Mouse (Mus musculus) midbrain, postnatal 0 days (tissue): ENCODE data around the gene Arhgef3. TPM values are rescaled to one million over a fixed set of nuclear protein-coding genes. Genes with fewer than 3 reads are reported as not detected.

ENCODE experiments used
- ATAC-seq: fragments of 200-750 bp; cut with Nextera tagmentation; 2 replicates; pipeline ENCODE4 v1.8.0; 2017; ENCODE audit warnings: moderate number of reproducible peaks, mild to moderate bottlenecking, moderate TSS enrichment, moderate library complexity; ENCODE audit not compliant: low FRiP score
- DNase-seq: peaks from one replicate; pipeline ENCODE4 v3.0.0-alpha.2; 2015; ENCODE audit warnings: low spot score
- H3K27ac ChIP-seq: fragments of 300-500 bp; sonication (generic); 2 replicates; pipeline ENCODE4 v1.5.1; 2014; ENCODE audit warnings: low read depth, mild to moderate bottlenecking, low read length, mixed read lengths
- H3K27me3 ChIP-seq: fragments of 300-500 bp; sonication (generic); 2 replicates; pipeline ENCODE4 v1.6.1; 2014; ENCODE audit warnings: low read length, control low read depth, mixed read lengths; ENCODE audit not compliant: insufficient read depth
- H3K36me3 ChIP-seq: fragments of 300-500 bp; sonication (generic); 2 replicates; pipeline ENCODE4 v1.6.1; 2014; ENCODE audit warnings: low read length, control low read depth, mixed read lengths; ENCODE audit not compliant: insufficient read depth
- H3K4me1 ChIP-seq: fragments of 300-500 bp; sonication (generic); 2 replicates; pipeline ENCODE4 v1.6.1; 2014; ENCODE audit warnings: mild to moderate bottlenecking, control low read depth, antibody characterized with exemption, low read length, mixed read lengths; ENCODE audit not compliant: insufficient read depth
- H3K4me2 ChIP-seq: fragments of 300-500 bp; sonication (generic); 2 replicates; pipeline ENCODE4 v1.6.1; 2014; ENCODE audit warnings: low read depth, mild to moderate bottlenecking, low read length, mixed read lengths; ENCODE audit not compliant: poor library complexity, severe bottlenecking
- H3K4me3 ChIP-seq: fragments of 300-500 bp; sonication (generic); 2 replicates; pipeline ENCODE4 v1.5.1; 2014; ENCODE audit warnings: low read depth, mild to moderate bottlenecking, low read length, moderate library complexity
- H3K9ac ChIP-seq: fragments of 300-500 bp; sonication (generic); replicated peaks from 2 replicates; pipeline ENCODE4 v1.6.1; 2014; ENCODE audit warnings: mild to moderate bottlenecking, low read length, moderate library complexity, mixed read lengths; ENCODE audit not compliant: poor library complexity, severe bottlenecking
- H3K9me3 ChIP-seq: fragments of 300-500 bp; sonication (generic); 2 replicates; pipeline ENCODE4 v1.6.1; 2016; ENCODE audit warnings: low read length, control low read depth
- CTCF ChIP-seq: IDR thresholded peaks from 2 replicates; pipeline ENCODE4 v1.5.1; 2016; ENCODE audit warnings: antibody characterized with exemption, mild to moderate bottlenecking
- WGBS: fragments of 180-500 bp; shearing (Covaris S2); extraction: QIAGEN DNeasy Blood & Tissue Kit; methylation state at CpG from one replicate; pipeline ENCODE4 v1.1.7; 2014; 5-methylcytosine and 5-hydroxymethylcytosine counted together
- polyA plus RNA-seq: library from polyadenylated mRNA; unstranded; fragments of >200 nt; fragmentation: Nextera tagmentation; extraction: Ambion mirVana; gene quantifications from 2 replicates; pipeline ENCODE4 v1.2.1, GENCODE M21; 2015
- total RNA-seq: library from RNA; depleted of rRNA; stranded (reverse); fragments of >200 nt; gene quantifications from 2 replicates; pipeline ENCODE4 v1.2.3, GENCODE M21; 2014

The Arhgef3 gene
- total and polyA plus RNA-seq, 2 experiments from 2014 or later = 13.3 to 17.0 TPM

DNA sequence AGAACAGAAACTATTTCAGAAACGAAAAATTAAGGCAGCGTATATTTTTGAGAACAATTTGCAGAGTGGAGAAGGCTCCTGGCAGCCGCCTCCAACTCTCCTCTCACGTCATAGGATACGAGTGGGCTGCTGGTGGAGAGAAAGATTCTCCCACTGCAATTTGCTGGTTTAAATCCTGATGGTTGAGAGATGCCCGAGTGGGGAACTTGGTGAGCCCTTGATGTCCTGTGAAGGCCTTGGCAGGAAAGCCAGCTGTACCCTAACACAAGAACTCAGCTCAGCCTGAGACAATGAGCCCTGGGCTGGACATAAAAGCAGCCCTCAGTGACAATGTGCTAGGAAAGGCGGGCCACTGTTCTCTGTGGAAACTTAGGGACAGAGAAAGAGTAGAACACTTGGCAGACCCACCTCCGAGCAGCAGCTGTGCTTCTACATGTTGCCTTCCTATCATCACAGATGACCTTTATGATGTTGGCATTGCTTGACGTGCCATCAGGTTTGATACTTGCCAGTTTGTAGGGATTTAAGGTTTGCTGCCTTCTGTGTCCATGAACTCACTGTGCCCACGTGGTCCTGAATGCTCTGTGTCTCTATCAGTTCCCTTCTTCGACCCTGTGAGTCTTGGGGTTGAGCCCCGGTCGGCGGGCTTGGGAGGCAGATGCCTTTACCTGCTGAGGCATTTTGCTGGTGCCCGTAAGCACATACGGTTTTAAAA is 154.4 kb downstream of the Arhgef3 start:
- H3K27me3 ChIP-seq = no peaks in the 10 kb centered on the region
- no peaks in the 10 kb centered on the region for H3K9me3 ChIP-seq
- ATAC-seq (no peak), DNase-seq (no peak)
- H3K9ac ChIP-seq = no peak overlapping the region
- H3K4me3 ChIP-seq = no peak overlapping the region
- no peak overlapping the region for H3K4me2 ChIP-seq
- 85% methylated on average over 16 of the region's 16 CpGs for WGBS
- H3K36me3 ChIP-seq = no peaks in the 10 kb centered on the region
- TF ChIP-seq CTCF = no peak
- peaks cover 12% of the 10 kb centered on the region; the same call in 1 of the 2 replicates for H3K4me1 ChIP-seq
- no peak overlapping the region for H3K27ac ChIP-seq

- Histone ChIP-seq H3K27ac (no peak overlapping the region), H3K27me3 (no peaks in the 10 kb centered on the region), H3K36me3 (no peaks in the 10 kb centered on the region), H3K4me1 (peaks cover 12% of the 10 kb centered on the region; the same call in 1 of the 2 replicates), H3K9ac (no peak overlapping the region), H3K4me2 (no peak overlapping the region), H3K9me3 (no peaks in the 10 kb centered on the region), H3K4me3 (no peak overlapping the region)
- DNase-seq (peak; percentile 23), ATAC-seq (no peak)
- TF ChIP-seq CTCF = no peak
- WGBS = 73% methylated on average over 4 of the region's 4 CpGs
Observed at GRCm38 (mm10) chr14:27269836-27270235, 155.1 kb downstream of the Arhgef3 start.

GRCm38 (mm10) chr14:27270466-27270865 is 155.8 kb downstream of the Arhgef3 start:
- Histone ChIP-seq H3K4me2 (no peak overlapping the region), H3K27me3 (no peaks in the 10 kb centered on the region), H3K4me3 (no peak overlapping the region), H3K4me1 (peaks cover 12% of the 10 kb centered on the region; the same call in 1 of the 2 replicates), H3K9me3 (no peaks in the 10 kb centered on the region), H3K9ac (no peak overlapping the region), H3K27ac (no peak overlapping the region), H3K36me3 (no peaks in the 10 kb centered on the region)
- DNase-seq = no peak
- no peak for TF ChIP-seq CTCF
- ATAC-seq = no peak
- 97% methylated on average over 4 of the region's 4 CpGs for WGBS

GRCm38 (mm10) chr14:27271371-27272071 is 156.8 kb downstream of the Arhgef3 start:
- 47% methylated on average over 10 of the region's 10 CpGs for WGBS
- TF ChIP-seq CTCF = no peak
- Histone ChIP-seq H3K4me3 (no peak overlapping the region), H3K27ac (0 out of 2 replicates have a peak overlapping the region, but pooled peaks have one; percentile 14), H3K27me3 (no peaks in the 10 kb centered on the region), H3K36me3 (no peaks in the 10 kb centered on the region), H3K4me2 (no peak overlapping the region), H3K4me1 (peaks cover 12% of the 10 kb centered on the region; the same call in 1 of the 2 replicates), H3K9ac (no peak overlapping the region), H3K9me3 (no peaks in the 10 kb centered on the region)
- ATAC-seq (no peak; the same call in 1 of the 2 replicates), DNase-seq (no peak)

GRCm38 (mm10) chr14:27272072-27272834 is 157.6 kb downstream of the Arhgef3 start:
- Histone ChIP-seq H3K27me3 (no peaks in the 10 kb centered on the region), H3K27ac (0 out of 2 replicates have a peak overlapping the region, but pooled peaks have one; percentile 14), H3K4me1 (peaks cover 12% of the 10 kb centered on the region; the same call in 1 of the 2 replicates), H3K4me2 (no peak overlapping the region), H3K9ac (no peak overlapping the region), H3K4me3 (no peak overlapping the region), H3K9me3 (no peaks in the 10 kb centered on the region), H3K36me3 (no peaks in the 10 kb centered on the region)
- TF ChIP-seq CTCF = no peak
- WGBS = 11% methylated on average over 11 of the region's 11 CpGs
- ATAC-seq (no peak; the same call in 1 of the 2 replicates), DNase-seq (peak; percentile 18)
